Mouse (Mus musculus) thymus, adult 2 months (tissue): Measurements from ENCODE around the gene Hist1h3a.

ENCODE experiments used
- CTCF ChIP-seq: fragments of 200-500 bp; IDR thresholded peaks from 2 replicates; pipeline ENCODE4 v1.5.1; 2012; ENCODE audit warnings: mild to moderate bottlenecking, control low read depth, low read length, moderate library complexity, borderline replicate concordance; ENCODE audit not compliant: control insufficient read depth, poor library complexity, insufficient read depth; ENCODE audit errors: extremely low read depth
- POLR2A ChIP-seq: fragments of 200-500 bp; IDR thresholded peaks from 2 replicates; pipeline ENCODE4 v1.6.1; 2012; ENCODE audit warnings: mild to moderate bottlenecking, low read length, control low read depth, moderate library complexity; ENCODE audit not compliant: control insufficient read depth, poor library complexity, insufficient read depth; ENCODE audit errors: extremely low read depth

- TF ChIP-seq CTCF (no peak), POLR2A (no peak)
Measured at GRCm38 (mm10) chr13:23763242-23763585, 1.0 kb upstream of the Hist1h3a start.
